Mouse (Mus musculus): ENCODE results near the gene Tstd3. TPM values are rescaled to one million over a fixed set of nuclear protein-coding genes. Genes with fewer than 3 reads are reported as not detected.
"Not testable (repeated sequence)": the region's sequence is repeated elsewhere in the genome, so short reads cannot be mapped to it uniquely, and the experiment has no call there.

Tstd3 gene
- polyA plus RNA-seq, 2 experiments from 2014 or later = 21.9 to 27.0 TPM

DNA sequence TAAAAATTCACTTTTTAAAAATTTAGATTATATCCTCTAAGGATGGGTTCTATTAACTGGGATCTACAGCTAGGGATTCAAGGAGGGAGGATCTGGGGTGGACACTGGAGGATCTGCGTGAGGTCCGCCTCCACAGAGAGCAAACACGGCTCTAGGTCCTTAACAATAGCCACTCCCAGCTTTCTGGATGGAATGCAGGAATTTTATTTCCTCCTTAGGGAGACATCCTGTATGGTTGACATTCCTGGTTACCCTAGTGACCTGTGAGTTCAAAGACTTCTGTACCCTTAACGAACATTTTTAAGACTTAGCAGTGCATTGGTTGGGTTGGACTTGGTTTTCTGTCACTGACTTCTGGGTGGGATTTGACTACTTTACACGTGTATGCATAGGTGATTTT, 21.3 kb downstream of the Tstd3 start:
- no peak for ATAC-seq

DNA sequence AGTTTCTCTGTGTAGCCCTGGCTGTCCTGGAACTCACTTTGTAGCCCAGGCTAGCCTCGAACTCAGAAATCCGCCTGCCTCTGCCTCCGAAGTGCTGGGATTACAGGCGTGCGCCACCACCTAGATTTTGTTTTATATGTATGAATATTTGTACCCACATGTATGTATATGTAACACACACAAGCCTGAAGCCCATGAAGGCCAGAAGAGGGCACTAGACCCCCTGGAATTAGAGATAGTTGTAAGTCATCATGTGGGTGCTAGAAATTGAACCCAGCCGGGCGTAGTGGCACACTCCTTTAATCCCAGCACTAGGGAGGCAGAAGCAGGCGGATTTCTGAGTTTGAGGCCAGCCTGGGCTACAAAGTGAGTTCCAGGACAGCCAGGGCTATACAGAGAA, 22.9 kb downstream of the Tstd3 start:
- not testable (repeated sequence) for ATAC-seq

DNA sequence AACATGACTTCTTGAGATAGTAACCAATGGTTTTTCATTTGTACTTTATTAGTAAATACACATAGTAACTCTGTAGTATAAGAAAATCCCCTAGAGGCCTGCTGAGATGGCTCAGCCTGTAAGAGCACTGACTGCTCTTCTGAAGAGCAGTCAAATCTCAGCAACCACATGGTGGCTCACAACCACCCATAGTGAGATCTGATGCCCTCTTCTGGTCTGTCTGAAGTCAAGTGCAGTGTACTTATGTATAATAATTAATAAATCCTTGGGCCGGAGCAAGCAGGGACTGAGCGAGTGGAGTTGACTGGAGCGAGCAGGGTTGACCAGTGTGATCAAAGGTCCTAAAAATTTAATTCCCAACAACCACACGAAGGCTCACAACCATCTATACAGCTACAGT, 27.8 kb downstream of the Tstd3 start:
- ATAC-seq = peak; percentile 49

DNA sequence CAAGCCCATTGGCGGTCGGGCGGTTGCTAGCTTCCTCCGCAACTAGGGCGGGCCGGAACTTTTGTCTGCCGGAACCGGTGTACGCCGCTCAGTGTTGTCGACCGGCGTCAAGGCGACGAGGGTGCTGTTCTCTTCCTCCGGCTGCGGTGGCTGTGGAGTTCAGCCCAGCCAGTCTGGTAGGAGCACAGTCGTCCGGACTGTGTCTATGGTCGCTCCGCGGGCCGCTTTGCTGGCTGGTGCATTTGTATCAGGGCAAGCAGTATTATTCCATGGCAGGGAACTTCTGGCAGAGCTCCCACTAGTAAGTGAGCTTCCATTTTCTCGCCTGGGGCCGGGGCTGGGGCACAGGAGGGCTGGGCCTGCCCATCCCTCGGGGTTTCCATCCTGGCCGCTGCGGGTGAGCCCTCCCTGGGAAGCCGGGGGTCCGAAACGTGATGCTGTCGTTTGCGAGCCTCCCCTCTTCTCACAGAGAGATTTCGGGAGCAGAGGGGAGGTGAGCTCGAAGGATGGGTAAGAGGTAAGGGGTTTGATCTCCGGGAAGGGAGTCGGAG, 39.3 kb downstream of the Tstd3 start, which contains the start of gene Ccnc:
Gene Ccnc, plus strand, starts transcription at position 87 of the 551 bp plus-strand sequence.
- peak; percentile 99 for ATAC-seq

DNA sequence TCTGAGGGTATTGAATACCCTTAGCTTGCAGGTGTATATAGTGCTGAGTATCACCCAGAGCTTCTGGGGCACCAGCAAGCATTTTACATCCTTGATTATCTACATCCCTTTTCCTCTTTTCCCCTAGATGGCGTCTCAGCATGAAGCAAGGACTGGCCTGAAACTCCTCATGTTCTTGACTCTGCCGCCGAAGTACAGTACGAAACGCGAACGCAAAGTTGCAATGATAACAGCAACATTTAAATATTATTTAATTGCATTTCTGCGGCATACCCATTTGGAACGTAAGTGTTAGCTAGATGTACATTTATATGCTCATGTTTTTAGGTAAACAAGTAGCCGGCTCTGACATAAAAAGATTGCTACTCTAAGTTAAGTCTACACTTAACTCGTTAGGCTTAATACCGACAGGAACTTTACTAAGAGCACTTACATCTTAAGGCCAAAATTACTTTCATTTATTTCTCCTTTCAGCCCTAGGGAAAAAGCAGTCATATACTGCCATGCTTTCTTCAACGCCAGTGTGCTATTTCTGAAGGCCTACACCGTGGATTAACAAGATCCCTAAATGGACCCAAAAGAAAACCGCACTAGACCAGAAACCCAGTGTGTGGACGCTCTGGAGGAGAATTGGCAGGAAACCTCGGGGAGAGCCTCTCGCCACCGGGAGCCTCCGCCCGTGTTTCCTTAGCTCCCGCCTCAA, 39.9 kb downstream of the Tstd3 start:
- peak; percentile 31 for ATAC-seq

DNA sequence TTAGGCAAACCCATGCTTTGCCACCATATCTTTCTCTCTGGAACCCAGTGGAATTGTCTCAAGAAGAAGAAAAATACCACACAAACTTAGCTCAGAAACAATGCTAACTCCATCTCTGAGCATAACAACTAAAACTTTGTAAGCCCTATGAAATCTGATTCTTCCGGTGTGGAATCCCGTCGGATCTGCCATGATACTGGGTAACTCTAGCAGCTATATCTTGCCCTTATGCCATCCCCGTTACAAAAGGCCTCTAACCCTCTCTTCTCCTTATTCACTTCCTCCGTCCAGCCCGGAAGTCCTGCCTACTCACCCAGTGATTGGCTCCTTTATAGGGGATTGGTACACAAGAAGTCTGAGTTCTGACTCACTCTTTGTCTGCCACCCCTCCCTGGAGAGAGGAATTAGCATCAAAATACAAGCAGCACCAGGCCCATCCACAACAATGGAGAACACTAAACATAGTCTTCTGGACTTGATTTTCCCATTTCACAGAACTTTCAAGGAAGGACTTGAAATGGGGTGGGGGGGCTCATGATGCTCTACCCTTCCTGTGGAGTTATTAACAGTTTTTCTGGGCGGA, 44.2 kb downstream of the Tstd3 start:
- ATAC-seq = no peak

DNA sequence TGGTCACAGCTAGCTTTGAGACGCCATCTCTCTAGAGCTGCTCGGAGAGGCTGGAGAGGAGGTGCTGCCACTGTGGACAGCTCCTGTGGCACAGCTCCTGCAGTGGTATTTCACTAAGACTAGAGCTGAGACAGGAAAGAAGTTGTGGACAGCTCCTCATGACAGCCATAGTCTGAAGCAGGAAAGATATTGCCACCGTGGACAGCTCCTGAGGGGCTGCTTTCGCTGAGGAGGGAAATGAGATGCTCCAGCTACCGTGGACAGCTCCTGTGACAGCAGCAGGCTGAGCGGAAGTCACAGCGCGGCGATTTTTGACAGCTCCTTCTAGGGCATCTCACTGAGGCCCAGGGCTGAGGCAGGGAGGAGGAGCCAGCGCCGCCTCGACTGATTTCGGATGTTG, 54.9 kb downstream of the Tstd3 start:
- peak; percentile 96 for ATAC-seq

Other genes with a start within 250 kb of the Tstd3 start
- gene Prdm13, start 81.2 kb downstream of the Tstd3 start, polyA plus RNA-seq (2017; shearing (Covaris generic)) = under 1 TPM in 1 of 2 experiments, not detected in 1; 0.26 TPM
- gene Ccnc, start 39.5 kb downstream of the Tstd3 start, polyA plus RNA-seq (2017; shearing (Covaris generic)) = 10 to 100 TPM; 40.5 to 51.1 TPM
- gene Usp45, start 56 bp downstream of the Tstd3 start, polyA plus RNA-seq (2017; shearing (Covaris generic)) = 10 to 100 TPM; 15.8 to 19.4 TPM
- 100 to 1,000 TPM; 219 to 256 TPM for gene Pnisr, start 80.4 kb upstream of the Tstd3 start, polyA plus RNA-seq (2017; shearing (Covaris generic))
- 10 to 100 TPM; 10.3 to 13.4 TPM for gene Coq3, start 112.5 kb upstream of the Tstd3 start, polyA plus RNA-seq (2017; shearing (Covaris generic))
- not detected for gene Faxc, start 164.1 kb upstream of the Tstd3 start, polyA plus RNA-seq (2017; shearing (Covaris generic))

Data from CD4-positive, CD25-positive, alpha-beta regulatory T cell, adult 4 months (primary cell).